Mouse (Mus musculus) Patski (cell line): ENCODE results near the gene Haus3. TPM values are rescaled to one million over a fixed set of nuclear protein-coding genes. Genes with fewer than 3 reads are reported as not detected.

ENCODE experiments used
- ATAC-seq: fragments of 100-300 bp; one replicate; pipeline ENCODE4 v1.8.0; 2021
- CTCF ChIA-PET: fragments of 350-600 bp; sonication (Branson Sonifier 250); formaldehyde crosslinking; loops from one replicate; lab custom pipeline; 2022; ENCODE audit warnings: inconsistent platforms; lab: Charles Lee
- POLR2A ChIA-PET: fragments of 350-600 bp; sonication (Branson Sonifier 250); formaldehyde crosslinking; loops from one replicate; lab custom pipeline; 2022; ENCODE audit warnings: antibody characterized with exemption, inconsistent platforms; lab: Charles Lee
- DNase-seq: peaks from one replicate; pipeline ENCODE4 v3.0.0-alpha.2; 2011; ENCODE audit warnings: low read depth, low spot score
- H3K27me3 ChIP-seq: fragments of 371-371 bp; one replicate; pipeline ENCODE4 v1.5.1; 2021
- CTCF ChIP-seq: fragments of 100-300 bp; IDR thresholded peaks from one replicate; pipeline ENCODE4 v1.5.1; 2021
- in situ Hi-C: fragments of 300-500 bp; cut with MboI; formaldehyde crosslinking; loops from 3 replicates; pipeline ENCODE4 v1.11.1; 2018; ENCODE audit warnings: low pct_unique_long_range_greater_than_20kb, mixed read lengths
- polyA plus RNA-seq: library from polyadenylated mRNA; unstranded; gene quantifications from one replicate; pipeline ENCODE4 v1.2.3, GENCODE M21; 2021

The Haus3 gene
- polyA plus RNA-seq, 1 experiment from 2014 or later, result 16.7 TPM

- no peak for DNase-seq
- POLR2A ChIA-PET, result no interaction called here
- in situ Hi-C loops, result no loop called here
- no peaks in the 10 kb centered on the region for H3K27me3 ChIP-seq
- no peak for TF ChIP-seq CTCF
- CTCF ChIA-PET, result no interaction called here
- ATAC-seq, result no peak
These were observed 7.8 kb upstream of the Haus3 start for GRCm38 (mm10) chr5:34177091-34177490.

- ChIA-PET POLR2A (no interaction called here), CTCF (no interaction called here)
- no peak for TF ChIP-seq CTCF
- in situ Hi-C loops, result no loop called here
- DNase-seq, result no peak
- no peaks in the 10 kb centered on the region for H3K27me3 ChIP-seq
- ATAC-seq, result no peak
These were observed 7.4 kb upstream of the Haus3 start for GRCm38 (mm10) chr5:34176691-34177090.

DNA sequence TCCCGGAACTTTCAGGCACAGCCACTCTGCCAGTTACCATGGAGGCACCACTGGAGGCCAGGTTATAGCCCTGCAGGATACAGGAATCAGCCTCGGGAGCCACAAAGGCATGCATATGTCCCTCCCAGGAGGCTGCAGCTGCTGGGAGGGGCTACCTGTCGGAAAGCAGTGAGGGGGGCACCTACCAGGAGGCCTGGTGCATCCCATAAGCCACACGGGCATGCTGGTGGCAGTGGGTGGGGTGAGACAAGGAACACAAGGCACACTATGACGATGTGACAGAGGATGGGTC lies 6.0 kb upstream of the Haus3 start:
- ATAC-seq (no peak), DNase-seq (no peak)
- ChIA-PET CTCF (no interaction called here), POLR2A (interaction anchor here (1.2 kb wide), 1 partner anchor 12 kb away, joined by 3 read pairs; the partner anchor contains the start of gene Mxd4)
- no peaks in the 10 kb centered on the region for H3K27me3 ChIP-seq
- no peak for TF ChIP-seq CTCF
- in situ Hi-C loops, result no loop called here

DNA sequence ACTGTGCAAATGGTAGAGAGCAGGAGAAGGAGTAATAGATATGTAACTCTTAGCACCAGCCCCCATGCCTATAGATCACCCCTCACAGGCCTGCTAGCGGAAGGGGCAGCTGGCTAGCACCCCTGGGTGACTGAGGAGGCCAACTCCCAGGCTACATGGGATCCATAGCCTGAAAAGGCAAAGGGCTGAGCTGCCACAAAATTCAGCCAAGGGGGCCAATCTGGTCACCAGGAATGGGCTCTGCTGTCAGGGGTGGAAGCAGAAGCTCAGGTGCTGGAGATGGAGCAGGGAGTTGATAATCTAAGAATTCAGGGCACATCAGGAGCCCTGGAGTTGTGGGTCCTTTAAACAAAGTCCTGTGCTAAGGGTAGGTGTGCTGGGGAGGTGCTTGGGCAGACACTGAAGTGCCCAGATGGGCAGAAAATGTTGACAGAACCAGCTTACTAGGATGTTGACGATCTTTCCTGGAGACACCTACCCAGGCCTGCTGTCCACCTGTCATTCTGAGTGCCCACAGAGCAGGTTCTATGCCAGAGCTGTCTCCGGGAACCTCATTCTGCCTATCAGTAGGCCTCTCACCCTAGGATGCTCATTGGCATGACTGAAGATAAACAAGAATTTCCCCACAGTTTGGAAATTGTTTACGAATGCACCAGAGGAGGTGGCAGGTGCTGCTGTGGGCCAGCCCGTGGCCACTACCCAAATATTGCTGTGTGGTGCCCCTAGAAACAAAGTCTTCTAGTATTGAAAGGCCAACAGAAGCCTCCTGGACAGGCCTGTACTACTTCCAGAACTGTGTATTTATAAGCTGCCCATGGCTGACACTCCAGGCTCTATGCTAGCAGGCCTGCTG lies 5.4 kb upstream of the Haus3 start:
- ChIA-PET CTCF (interaction anchor here (0.9 to 1.1 kb wide), 2 partner anchors 9 to 11 kb away, joined by 3 to 4 read pairs; no protein-coding TSS in a partner anchor), POLR2A (interaction anchor here (1.2 to 2.1 kb wide), 2 partner anchors 9 to 12 kb away, joined by 3 to 6 read pairs; partner anchors contain the start of gene Mxd4)
- no peaks in the 10 kb centered on the region for H3K27me3 ChIP-seq
- no peak for TF ChIP-seq CTCF
- no peak for DNase-seq
- in situ Hi-C loops, result no loop called here
- ATAC-seq, result no peak

GRCm38 (mm10) chr5:34174021-34174420 lies 4.7 kb upstream of the Haus3 start:
- in situ Hi-C loops, result no loop called here
- ATAC-seq, result no peak
- POLR2A ChIA-PET, result interaction anchor here (2.1 kb wide), 1 partner anchor 10 kb away, joined by 6 read pairs; no protein-coding TSS in a partner anchor
- DNase-seq, result no peak
- no peak for TF ChIP-seq CTCF
- H3K27me3 ChIP-seq, result no peaks in the 10 kb centered on the region
- CTCF ChIA-PET, result interaction anchor here (0.9 to 1.1 kb wide), 2 partner anchors 8 to 10 kb away, joined by 3 to 4 read pairs; no protein-coding TSS in a partner anchor

GRCm38 (mm10) chr5:34170726-34171125 lies 1.4 kb upstream of the Haus3 start:
- DNase-seq (no peak), ATAC-seq (no peak)
- no peaks in the 10 kb centered on the region for H3K27me3 ChIP-seq
- TF ChIP-seq CTCF, result no peak
- POLR2A ChIA-PET, result interaction anchor here (1.7 to 2.5 kb wide), 2 partner anchors 11 to 16 kb away, joined by 4 to 8 read pairs; no protein-coding TSS in a partner anchor
- in situ Hi-C loops, result no loop called here
- CTCF ChIA-PET, result interaction anchor here (1.0 kb wide), 1 partner anchor 9 kb away, joined by 3 read pairs; no protein-coding TSS in a partner anchor

GRCm38 (mm10) chr5:34169954-34170353 lies 627 bp upstream of the Haus3 start:
- POLR2A ChIA-PET, result interaction anchor here (2.5 kb wide), 1 partner anchor 12 kb away, joined by 8 read pairs; no protein-coding TSS in a partner anchor
- DNase-seq (no peak), ATAC-seq (no peak)
- in situ Hi-C loops, result no loop called here
- no peaks in the 10 kb centered on the region for H3K27me3 ChIP-seq
- CTCF ChIA-PET, result no interaction called here
- no peak for TF ChIP-seq CTCF

DNA sequence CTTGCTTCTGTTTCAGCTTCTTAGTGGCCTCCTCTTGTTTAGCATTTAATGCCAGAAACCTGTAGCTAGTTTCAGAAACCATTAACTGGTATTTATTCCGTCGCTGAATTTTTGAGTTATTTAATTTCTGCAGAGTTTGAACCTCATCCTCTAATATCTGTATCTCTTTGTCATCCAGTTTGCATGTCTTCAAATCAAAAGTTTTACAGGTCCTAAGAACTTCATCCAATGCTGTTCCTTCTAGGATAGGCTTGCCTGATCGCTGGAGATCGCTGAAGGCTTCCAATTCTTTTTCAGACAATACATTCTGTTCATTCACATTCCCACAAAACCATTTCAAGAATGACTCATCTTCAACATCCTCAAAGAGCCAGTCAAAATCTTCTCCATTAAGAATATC lies 1.5 kb downstream of the Haus3 start:
- no peaks in the 10 kb centered on the region for H3K27me3 ChIP-seq
- no peak for TF ChIP-seq CTCF
- ATAC-seq, result no peak
- DNase-seq, result no peak
- CTCF ChIA-PET, result no interaction called here
- POLR2A ChIA-PET, result no interaction called here
- in situ Hi-C loops, result no loop called here

DNA sequence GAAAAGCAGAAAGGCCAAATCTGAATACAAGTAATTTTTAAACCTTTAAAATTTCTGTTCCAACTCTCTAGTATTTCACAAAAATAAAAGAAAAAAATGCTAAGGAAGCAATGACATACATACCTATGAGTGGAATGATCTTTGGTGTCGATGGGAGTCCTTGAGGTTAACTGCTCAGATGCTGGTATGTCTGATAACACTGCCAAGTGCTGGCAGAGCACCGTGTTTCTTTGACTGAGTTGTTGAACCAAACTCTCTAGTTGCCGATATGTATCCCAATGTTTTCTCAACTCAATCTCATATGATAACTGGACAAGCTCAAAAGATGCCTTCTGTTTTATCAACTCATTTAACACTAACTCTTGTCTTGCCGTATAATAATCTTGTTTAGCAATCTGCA lies 3.5 kb downstream of the Haus3 start:
- ATAC-seq (no peak), DNase-seq (no peak)
- H3K27me3 ChIP-seq, result no peaks in the 10 kb centered on the region
- ChIA-PET CTCF (interaction anchor here (1.1 to 1.5 kb wide), 4 partner anchors 8 to 45 kb away, joined by 3 to 4 read pairs (median 3); no protein-coding TSS in a partner anchor), POLR2A (interaction anchor here (0.7 kb wide), 1 partner anchor 25 kb away, joined by 4 read pairs; no protein-coding TSS in a partner anchor)
- in situ Hi-C loops, result no loop called here
- TF ChIP-seq CTCF, result no peak

- DNase-seq, result no peak
- H3K27me3 ChIP-seq, result no peaks in the 10 kb centered on the region
- CTCF ChIA-PET, result no interaction called here
- POLR2A ChIA-PET, result no interaction called here
- TF ChIP-seq CTCF, result no peak
- in situ Hi-C loops, result no loop called here
- no peak for ATAC-seq
These were observed 20.9 kb downstream of the Haus3 start for GRCm38 (mm10) chr5:34148476-34148875.

DNA sequence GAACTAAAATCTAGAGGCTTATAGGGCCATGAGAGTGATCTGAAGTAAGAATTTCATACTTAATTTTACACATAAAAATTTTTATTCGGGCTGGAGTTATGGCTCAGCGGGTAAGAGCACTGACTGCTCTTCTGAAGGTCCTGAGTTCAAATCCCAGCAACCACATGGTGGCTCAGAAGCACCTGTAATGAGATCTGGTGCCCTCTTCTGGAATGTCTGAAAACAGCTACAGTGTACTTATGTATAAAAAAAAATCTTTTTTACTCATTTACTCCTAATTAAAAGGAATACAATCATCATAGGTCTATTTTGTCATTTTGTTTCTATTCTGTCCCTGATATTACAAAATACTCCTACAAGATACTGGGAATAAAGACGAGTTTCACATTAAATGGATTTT lies 21.8 kb downstream of the Haus3 start:
- ATAC-seq (no peak), DNase-seq (no peak)
- in situ Hi-C loops, result no loop called here
- ChIA-PET CTCF (no interaction called here), POLR2A (no interaction called here)
- H3K27me3 ChIP-seq, result no peaks in the 10 kb centered on the region
- peak; percentile 58 for TF ChIP-seq CTCF
